Mouse (Mus musculus) liver, embryonic 14.5 days (tissue): Measurements from ENCODE around the gene Zfp953. TPM values are rescaled to one million over a fixed set of nuclear protein-coding genes. Genes with fewer than 3 reads are reported as not detected.
A peak's percentile ranks its signal among the peaks of the same experiment; 100 is the strongest.

ENCODE experiments used
- ATAC-seq: fragments of 200-750 bp; cut with Nextera tagmentation; 2 replicates; pipeline ENCODE4 v1.8.0; 2017; ENCODE audit warnings: moderate number of reproducible peaks, mild to moderate bottlenecking, moderate library complexity; ENCODE audit not compliant: insufficient read depth
- DNase-seq, 3 experiments: peaks; one replicate each; pipeline ENCODE4 v3.0.0-alpha.2; 2012 to 2013; ENCODE audit warnings: low read depth in 3 of 3, low spot score in 3 of 3
- H3K27ac ChIP-seq: fragments of 300-500 bp; sonication (generic); 2 replicates; pipeline ENCODE4 v1.5.1; 2014; ENCODE audit warnings: moderate library complexity, mild to moderate bottlenecking, control low read depth, inconsistent platforms
- H3K27me3 ChIP-seq: fragments of 300-500 bp; sonication (generic); 2 replicates; pipeline ENCODE4 v1.6.1; 2014; ENCODE audit warnings: mild to moderate bottlenecking, low read length, moderate library complexity; ENCODE audit not compliant: control insufficient read depth, insufficient read depth
- H3K36me3 ChIP-seq: fragments of 300-500 bp; sonication (generic); replicated peaks from 2 replicates; pipeline ENCODE4 v1.6.1; 2014; ENCODE audit warnings: low read depth; ENCODE audit not compliant: control insufficient read depth, insufficient read depth
- H3K4me1 ChIP-seq, 2 experiments: fragments of 200-500 bp in 1 of 2; fragments of 300-500 bp in 1 of 2; sonication (generic) in 1 of 2; replicated peaks; 2 replicates each; pipeline ENCODE4 v1.6.1; 2012 to 2014; ENCODE audit warnings: antibody characterized with exemption in 1 of 2, inconsistent platforms in 1 of 2, low read length in 1 of 2; ENCODE audit not compliant: control insufficient read depth in 2 of 2, insufficient read depth in 2 of 2
- H3K4me2 ChIP-seq: fragments of 300-500 bp; sonication (generic); 2 replicates; pipeline ENCODE4 v1.6.1; 2014; ENCODE audit warnings: low read depth, mild to moderate bottlenecking, control low read depth, moderate library complexity
- H3K4me3 ChIP-seq, 2 experiments: fragments of 200-500 bp in 1 of 2; fragments of 300-500 bp in 1 of 2; sonication (generic) in 1 of 2; 2 replicates each; pipeline ENCODE4 v1.5.1; 2012 to 2014; ENCODE audit warnings: low read depth in 2 of 2, low read length in 2 of 2, mild to moderate bottlenecking in 2 of 2, control low read depth in 1 of 2, inconsistent platforms in 1 of 2, moderate library complexity in 1 of 2; ENCODE audit not compliant: insufficient read depth in 1 of 2
- H3K9ac ChIP-seq: fragments of 300-500 bp; sonication (generic); replicated peaks from 2 replicates; pipeline ENCODE4 v1.6.1; 2014; ENCODE audit warnings: mild to moderate bottlenecking, control low read depth, moderate library complexity
- H3K9me3 ChIP-seq: fragments of 300-500 bp; sonication (generic); 2 replicates; pipeline ENCODE4 v1.6.1; 2016; ENCODE audit warnings: low read length, mixed read lengths; ENCODE audit not compliant: control insufficient read depth
- CTCF ChIP-seq: IDR thresholded peaks from 2 replicates; pipeline ENCODE4 v1.5.1; 2016; ENCODE audit warnings: antibody characterized with exemption, low read depth, control low read depth
- EP300 ChIP-seq: IDR thresholded peaks from 2 replicates; pipeline ENCODE4 v1.6.1; 2016; ENCODE audit warnings: antibody characterized with exemption, low read depth
- WGBS: fragments of 180-500 bp; shearing (Covaris S2); extraction: QIAGEN DNeasy Blood & Tissue Kit; methylation state at CpG from one replicate; pipeline ENCODE4 v1.1.7; 2014; ENCODE audit not compliant: insufficient replicate concordance; 5-methylcytosine and 5-hydroxymethylcytosine counted together
- polyA plus RNA-seq, 2 experiments: library from polyadenylated mRNA; depleted of rRNA in 1 of 2; stranded (reverse) in 1 of 2; unstranded in 1 of 2; fragments of >200 nt; fragmentation: Nextera tagmentation in 1 of 2; extraction: Ambion mirVana in 1 of 2; gene quantifications; 2 replicates each; pipeline versions ENCODE4 v1.2.1 to v1.2.3; 2012 to 2014

Gene Zfp953
- polyA plus RNA-seq, 2 experiments, result 0.78 to 0.89 TPM

DNA sequence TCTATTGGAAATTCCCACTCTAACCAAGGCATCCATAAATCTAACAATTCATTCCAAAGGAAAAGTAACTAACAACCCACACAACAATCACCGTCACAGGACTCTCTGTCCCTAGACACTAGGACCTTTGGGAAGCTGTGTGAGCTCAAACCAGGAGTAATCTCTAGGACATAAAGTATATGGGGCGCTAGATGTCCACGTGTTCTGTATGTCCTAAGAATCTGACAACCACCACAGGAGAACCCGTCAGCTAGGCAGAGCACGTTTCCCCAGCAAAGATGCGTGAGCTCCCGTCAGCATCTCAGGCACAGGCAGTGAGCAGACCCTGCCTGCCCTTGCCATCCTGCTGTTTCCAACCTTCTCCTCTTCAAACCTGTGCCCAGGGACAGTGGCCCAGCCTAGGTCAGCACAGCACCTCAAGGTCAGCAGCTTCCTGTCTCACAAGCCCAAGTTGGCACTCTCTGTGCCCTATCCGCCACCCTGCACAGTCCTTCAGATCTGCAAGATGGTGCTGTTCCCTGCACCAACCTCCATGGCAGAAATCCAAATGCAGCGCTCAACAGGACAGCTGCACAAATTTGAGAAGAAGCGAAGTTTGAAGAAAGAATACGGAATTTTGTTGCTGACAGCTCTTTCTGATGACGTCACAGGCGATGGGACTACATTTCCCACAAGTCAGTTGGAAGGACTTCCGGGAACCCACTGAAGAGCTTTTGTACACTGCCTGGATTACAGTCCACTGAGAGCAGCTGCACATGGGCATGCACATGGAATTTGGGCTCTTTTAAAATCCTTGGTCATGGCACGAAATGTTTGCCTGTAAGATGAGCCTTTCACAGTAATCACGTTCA is 54.4 kb downstream of the Zfp953 start, which contains the start of gene Zfp457:
Gene Zfp457, minus strand, starts transcription at position 664 of the 851 bp plus-strand sequence.
- peak within 1 kb of the TSS; percentile 82 for H3K4me2 ChIP-seq
- peak; percentile 95 for ATAC-seq
- WGBS, result 7% methylated on average over 16 of the region's 16 CpGs
- H3K27me3 ChIP-seq, result no peaks in the 10 kb centered on the region
- H3K9ac ChIP-seq, result peak within 1 kb of the TSS; percentile 71
- no peaks in the 10 kb centered on the region for H3K9me3 ChIP-seq
- H3K4me1 ChIP-seq, result peaks cover 4 to 5% of the 10 kb centered on the region in 2 experiments; a peak in 1 of 4 replicates
- H3K27ac ChIP-seq, result no peak within 1 kb of the TSS
- peak within 1 kb of the TSS; percentile 74 to 75 for H3K4me3 ChIP-seq
- H3K36me3 ChIP-seq, result no peaks in the 10 kb centered on the region
- peak; percentile 72 to 80 (median 78) for DNase-seq
- TF ChIP-seq EP300 (no peak), CTCF (no peak)

Other genes starting within 250 kb of the Zfp953 start
- 0.13 and 0.20 TPM in 2 replicates for gene Rslcan18, start 244.3 kb downstream of the Zfp953 start, polyA plus RNA-seq (2012; rRNA removed)
- 0.11 and 0.15 TPM in 2 replicates for gene Rslcan18, start 244.3 kb downstream of the Zfp953 start, polyA plus RNA-seq (2014; fragmentation: Nextera tagmentation; extraction: Ambion mirVana)
- gene Zfp759, start 238.9 kb downstream of the Zfp953 start, polyA plus RNA-seq (2012; rRNA removed), result 0.14 and 0.33 TPM in 2 replicates
- gene Zfp759, start 238.9 kb downstream of the Zfp953 start, polyA plus RNA-seq (2014; fragmentation: Nextera tagmentation; extraction: Ambion mirVana), result 0.38 and 0.56 TPM in 2 replicates
- gene Rsl1, start 187.4 kb downstream of the Zfp953 start, polyA plus RNA-seq (2012; rRNA removed), result 0.89 and 1.1 TPM in 2 replicates
- 0.82 and 1.5 TPM in 2 replicates for gene Rsl1, start 187.4 kb downstream of the Zfp953 start, polyA plus RNA-seq (2014; fragmentation: Nextera tagmentation; extraction: Ambion mirVana)
- gene Zfp455, start 166.1 kb downstream of the Zfp953 start, polyA plus RNA-seq (2012; rRNA removed), result 0.17 and 0.18 TPM in 2 replicates
- 0.27 TPM in 2 replicates for gene Zfp455, start 166.1 kb downstream of the Zfp953 start, polyA plus RNA-seq (2014; fragmentation: Nextera tagmentation; extraction: Ambion mirVana)
- gene Zfp458, start 82.1 kb downstream of the Zfp953 start, polyA plus RNA-seq (2012; rRNA removed), result 0.27 and 0.49 TPM in 2 replicates
- gene Zfp458, start 82.1 kb downstream of the Zfp953 start, polyA plus RNA-seq (2014; fragmentation: Nextera tagmentation; extraction: Ambion mirVana), result 0.28 and 0.34 TPM in 2 replicates
- 0.42 and 0.44 TPM in 2 replicates for gene Zfp457, start 54.1 kb downstream of the Zfp953 start, polyA plus RNA-seq (2012; rRNA removed)
- gene Zfp457, start 54.1 kb downstream of the Zfp953 start, polyA plus RNA-seq (2014; fragmentation: Nextera tagmentation; extraction: Ambion mirVana), result 0.24 TPM in 1 of 2 replicates, not detected in the other
- gene Zfp595, start 28.0 kb downstream of the Zfp953 start, polyA plus RNA-seq (2012; rRNA removed), result 0.79 and 1.3 TPM in 2 replicates
- gene Zfp595, start 28.0 kb downstream of the Zfp953 start, polyA plus RNA-seq (2014; fragmentation: Nextera tagmentation; extraction: Ambion mirVana), result 1.1 TPM in 2 replicates
- gene Gm28044, start 69 bp downstream of the Zfp953 start, polyA plus RNA-seq (2012; rRNA removed), result not detected in 2 replicates
- not detected in 2 replicates for gene Gm28044, start 69 bp downstream of the Zfp953 start, polyA plus RNA-seq (2014; fragmentation: Nextera tagmentation; extraction: Ambion mirVana)
- 0.10 TPM in 1 of 2 replicates, not detected in the other for gene Gm28041, start 15.1 kb upstream of the Zfp953 start, polyA plus RNA-seq (2012; rRNA removed)
- gene Gm28041, start 15.1 kb upstream of the Zfp953 start, polyA plus RNA-seq (2014; fragmentation: Nextera tagmentation; extraction: Ambion mirVana), result 0.19 and 0.34 TPM in 2 replicates
- gene Zfp456, start 15.2 kb upstream of the Zfp953 start, polyA plus RNA-seq (2012; rRNA removed), result 0.19 and 0.22 TPM in 2 replicates
- 0.47 and 0.56 TPM in 2 replicates for gene Zfp456, start 15.2 kb upstream of the Zfp953 start, polyA plus RNA-seq (2014; fragmentation: Nextera tagmentation; extraction: Ambion mirVana)
- 0.58 and 1.6 TPM in 2 replicates for gene Zfp429, start 39.2 kb upstream of the Zfp953 start, polyA plus RNA-seq (2012; rRNA removed)
- gene Zfp429, start 39.2 kb upstream of the Zfp953 start, polyA plus RNA-seq (2014; fragmentation: Nextera tagmentation; extraction: Ambion mirVana), result 1.5 and 1.7 TPM in 2 replicates
- gene Zfp459, start 60.8 kb upstream of the Zfp953 start, polyA plus RNA-seq (2012; rRNA removed), result 0.07 and 0.16 TPM in 2 replicates
- 0.17 and 0.42 TPM in 2 replicates for gene Zfp459, start 60.8 kb upstream of the Zfp953 start, polyA plus RNA-seq (2014; fragmentation: Nextera tagmentation; extraction: Ambion mirVana)
- gene Zfp874a, start 91.0 kb upstream of the Zfp953 start, polyA plus RNA-seq (2012; rRNA removed), result 1.8 and 2.7 TPM in 2 replicates
- 5.3 and 5.9 TPM in 2 replicates for gene Zfp874a, start 91.0 kb upstream of the Zfp953 start, polyA plus RNA-seq (2014; fragmentation: Nextera tagmentation; extraction: Ambion mirVana)
- gene Zfp874b, start 123.7 kb upstream of the Zfp953 start, polyA plus RNA-seq (2012; rRNA removed), result 1.4 and 2.7 TPM in 2 replicates
- gene Zfp874b, start 123.7 kb upstream of the Zfp953 start, polyA plus RNA-seq (2014; fragmentation: Nextera tagmentation; extraction: Ambion mirVana), result 1.9 and 3.2 TPM in 2 replicates
- 0.65 and 1.1 TPM in 2 replicates for gene Zfp58, start 139.9 kb upstream of the Zfp953 start, polyA plus RNA-seq (2012; rRNA removed)
- 1.6 and 1.7 TPM in 2 replicates for gene Zfp58, start 139.9 kb upstream of the Zfp953 start, polyA plus RNA-seq (2014; fragmentation: Nextera tagmentation; extraction: Ambion mirVana)
- not detected in 2 replicates for gene Gm26965, start 165.5 kb upstream of the Zfp953 start, polyA plus RNA-seq (2012; rRNA removed)
- gene Gm26965, start 165.5 kb upstream of the Zfp953 start, polyA plus RNA-seq (2014; fragmentation: Nextera tagmentation; extraction: Ambion mirVana), result not detected in 2 replicates
- gene Zfp87, start 165.6 kb upstream of the Zfp953 start, polyA plus RNA-seq (2012; rRNA removed), result 4.2 and 5.3 TPM in 2 replicates
- 8.7 and 10.6 TPM in 2 replicates for gene Zfp87, start 165.6 kb upstream of the Zfp953 start, polyA plus RNA-seq (2014; fragmentation: Nextera tagmentation; extraction: Ambion mirVana)
- 1.9 and 2.0 TPM in 2 replicates for gene Zfp748, start 193.2 kb upstream of the Zfp953 start, polyA plus RNA-seq (2012; rRNA removed)
- gene Zfp748, start 193.2 kb upstream of the Zfp953 start, polyA plus RNA-seq (2014; fragmentation: Nextera tagmentation; extraction: Ambion mirVana), result 4.9 and 5.1 TPM in 2 replicates
- 0.43 and 0.80 TPM in 2 replicates for gene Zfp729b, start 249.1 kb upstream of the Zfp953 start, polyA plus RNA-seq (2012; rRNA removed)
- gene Zfp729b, start 249.1 kb upstream of the Zfp953 start, polyA plus RNA-seq (2014; fragmentation: Nextera tagmentation; extraction: Ambion mirVana), result 1.5 and 1.6 TPM in 2 replicates